Mouse (Mus musculus) neutrophil, adult 5-6 weeks (primary cell): ENCODE results near the gene Prkaa2. TPM values are rescaled to one million over a fixed set of nuclear protein-coding genes. Genes with fewer than 3 reads are reported as not detected.

Source experiments
- ATAC-seq: fragments of 151-379, 151-347 bp; 2 replicates; pipeline ENCODE4 v1.8.0; 2017; ENCODE audit warnings: mild to moderate bottlenecking, moderate TSS enrichment; ENCODE audit not compliant: insufficient number of reproducible peaks, poor library complexity, low FRiP score, severe bottlenecking; ENCODE audit errors: extremely low read depth
- total RNA-seq: library from RNA; stranded (forward); fragments of 200-1000 nt; gene quantifications from 2 replicates; pipeline ENCODE4 v1.2.3, GENCODE M21; 2017

Prkaa2 gene
- total RNA-seq, 1 experiment from 2014 or later = 0.12 TPM

- ATAC-seq = no peak
These were observed 970 bp upstream of the Prkaa2 start for GRCm38 (mm10) chr4:105110684-105111035.

GRCm38 (mm10) chr4:105109990-105110683 lies 447 bp upstream of the Prkaa2 start:
- ATAC-seq = 0 out of 2 replicates have a peak, but pooled peaks have one; percentile 13

- no peak for ATAC-seq
These were observed 970 bp downstream of the Prkaa2 start for GRCm38 (mm10) chr4:105108641-105109198.

GRCm38 (mm10) chr4:105107943-105108640 lies 1.6 kb downstream of the Prkaa2 start:
- no peak for ATAC-seq

- ATAC-seq = no peak
These were observed 5.4 kb downstream of the Prkaa2 start for GRCm38 (mm10) chr4:105104099-105104872.

- ATAC-seq = no peak
These were observed 8.4 kb downstream of the Prkaa2 start for GRCm38 (mm10) chr4:105101337-105101688.

- ATAC-seq = no peak
These were observed 9.0 kb downstream of the Prkaa2 start for GRCm38 (mm10) chr4:105100508-105101336.

GRCm38 (mm10) chr4:105098660-105099059 lies 11.0 kb downstream of the Prkaa2 start:
- no peak for ATAC-seq

GRCm38 (mm10) chr4:105098158-105098557 lies 11.5 kb downstream of the Prkaa2 start:
- ATAC-seq = no peak

GRCm38 (mm10) chr4:105095316-105095715 lies 14.4 kb downstream of the Prkaa2 start:
- no peak for ATAC-seq

GRCm38 (mm10) chr4:105093951-105094350 lies 15.7 kb downstream of the Prkaa2 start:
- ATAC-seq = no peak

- ATAC-seq = no peak
These were observed 19.3 kb downstream of the Prkaa2 start for GRCm38 (mm10) chr4:105090417-105090816.

- ATAC-seq = no peak
These were observed 20.3 kb downstream of the Prkaa2 start for GRCm38 (mm10) chr4:105089386-105089785.

GRCm38 (mm10) chr4:105088671-105089070 lies 21.0 kb downstream of the Prkaa2 start:
- no peak for ATAC-seq

- no peak for ATAC-seq
These were observed 33.5 kb downstream of the Prkaa2 start for GRCm38 (mm10) chr4:105076152-105076551.

- ATAC-seq = no peak
These were observed 37.8 kb downstream of the Prkaa2 start for GRCm38 (mm10) chr4:105071761-105072427.

- ATAC-seq = no peak
These were observed 38.7 kb downstream of the Prkaa2 start for GRCm38 (mm10) chr4:105070982-105071381.

- ATAC-seq = no peak
These were observed 58.4 kb downstream of the Prkaa2 start for GRCm38 (mm10) chr4:105051291-105051690.
